Mouse (Mus musculus) heart, postnatal 10 days (tissue): ENCODE measurements around the gene Crxos. TPM values are rescaled to one million over a fixed set of nuclear protein-coding genes. Genes with fewer than 3 reads are reported as not detected.

Experiments used
- DNase-seq, 2 experiments: peaks; one replicate each; pipeline ENCODE4 v3.0.0; 2021
- intact Hi-C: fragments of 180-260 bp; cut with DNase I; formaldehyde crosslinking; loops from one replicate; pipeline ENCODE4 v1.15.1; 2025
- total RNA-seq, 2 experiments: library from RNA; stranded (reverse); gene quantifications; 2 replicates each; pipeline ENCODE4 v1.2.3; 2021

Gene Crxos
- total RNA-seq, 2 experiments from 2014 or later: not detected

DNA sequence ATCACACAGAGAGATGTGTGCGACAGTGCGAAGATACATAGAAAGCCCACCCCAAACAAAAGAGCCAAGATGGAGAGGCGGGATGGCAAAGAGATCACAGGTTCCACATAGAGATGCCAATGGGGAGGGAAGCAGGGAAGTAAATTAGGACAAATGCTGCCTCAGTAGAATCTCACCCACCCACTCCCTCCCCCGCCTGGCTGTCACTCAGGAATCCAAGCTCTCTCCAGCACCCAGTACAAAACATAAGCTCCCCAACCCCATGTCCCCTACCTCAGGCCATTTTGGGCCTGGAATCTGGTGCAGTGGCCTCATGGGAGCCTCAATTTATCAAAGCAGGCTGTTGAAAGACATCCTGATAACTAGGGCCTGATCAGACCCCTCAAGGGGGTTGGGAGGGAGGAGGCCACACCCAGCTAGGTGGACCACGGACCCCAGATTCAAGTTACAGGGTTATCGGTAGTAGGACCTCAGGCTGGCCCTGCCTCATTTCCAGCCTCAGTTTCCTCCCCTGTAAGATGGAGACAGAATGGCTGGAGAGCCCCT, 38.3 kb downstream of the Crxos start:
- intact Hi-C loops: loop anchor here (5.0 kb wide), 1 partner anchor 127 kb away; the partner anchor contains the start of gene Bicra
- no peak for DNase-seq

DNA sequence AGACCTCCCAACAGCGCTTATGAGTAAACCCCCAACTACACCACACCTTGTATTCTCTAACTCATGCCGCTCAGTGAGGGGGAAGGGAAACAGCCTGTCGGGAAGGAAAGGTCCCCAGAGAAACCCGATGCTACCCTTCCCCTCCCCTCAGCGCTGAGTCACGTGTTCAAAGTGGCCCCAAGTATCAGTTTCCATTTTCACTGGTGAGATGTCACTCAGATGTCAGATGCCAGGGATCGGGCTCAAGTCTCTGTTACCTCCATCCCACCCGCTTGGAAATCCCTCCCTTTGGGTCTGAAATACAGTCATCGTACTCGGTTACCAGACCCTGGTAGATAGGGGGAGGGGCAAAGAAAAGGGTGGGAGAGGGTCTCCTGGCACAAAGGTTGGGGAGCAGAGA, 39.4 kb downstream of the Crxos start:
- intact Hi-C loops: loop anchor here (5.0 kb wide), 1 partner anchor 126 kb away; the partner anchor contains the start of gene Bicra
- DNase-seq: peak; percentile 45 to 51

- intact Hi-C loops: loop anchor here (5.0 kb wide), 1 partner anchor 125 kb away; the partner anchor contains the start of gene Bicra
- peak; percentile 93 to 95 for DNase-seq
Measured at GRCm38 (mm10) chr7:15922220-15922773, 39.9 kb downstream of the Crxos start, which contains the start of gene Selenow. Gene Selenow (minus strand): TSS chr7:15922402.

- intact Hi-C loops: loop anchor here (1.0 to 2.0 kb wide), 3 partner anchors 15 to 45 kb away; partner anchors contain the start of gene Ehd2
- DNase-seq: peak; percentile 72 to 85
Measured at GRCm38 (mm10) chr7:15929910-15930309, 47.5 kb downstream of the Crxos start.

GRCm38 (mm10) chr7:15930543-15930942, 48.1 kb downstream of the Crxos start:
- intact Hi-C loops: loop anchor here (1.0 to 2.0 kb wide), 3 partner anchors 14 to 44 kb away; partner anchors contain the start of gene Ehd2
- DNase-seq: no peak

DNA sequence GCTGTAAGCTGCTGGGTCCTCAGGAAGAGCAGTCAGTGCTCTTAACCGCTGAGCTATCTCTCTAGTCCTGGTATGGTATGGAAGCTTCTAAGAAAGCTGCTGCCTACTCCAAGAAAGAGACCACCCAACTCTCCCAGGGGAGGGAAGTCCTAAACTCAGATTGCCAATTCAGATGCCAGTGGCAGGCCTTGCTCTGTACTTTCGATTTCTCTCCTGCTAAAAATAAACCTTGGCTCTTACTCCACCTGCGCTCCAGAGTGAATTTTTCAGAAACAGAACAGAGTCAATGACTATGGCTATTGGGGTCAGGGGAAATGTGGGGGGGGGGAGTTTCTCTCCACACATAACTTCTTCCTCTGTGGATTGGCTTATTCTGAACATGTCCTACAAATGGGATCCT, 49.2 kb downstream of the Crxos start:
- no peak for DNase-seq
- intact Hi-C loops: loop anchor here (2.0 kb wide), 2 partner anchors 13 to 43 kb away; no protein-coding TSS in a partner anchor

DNA sequence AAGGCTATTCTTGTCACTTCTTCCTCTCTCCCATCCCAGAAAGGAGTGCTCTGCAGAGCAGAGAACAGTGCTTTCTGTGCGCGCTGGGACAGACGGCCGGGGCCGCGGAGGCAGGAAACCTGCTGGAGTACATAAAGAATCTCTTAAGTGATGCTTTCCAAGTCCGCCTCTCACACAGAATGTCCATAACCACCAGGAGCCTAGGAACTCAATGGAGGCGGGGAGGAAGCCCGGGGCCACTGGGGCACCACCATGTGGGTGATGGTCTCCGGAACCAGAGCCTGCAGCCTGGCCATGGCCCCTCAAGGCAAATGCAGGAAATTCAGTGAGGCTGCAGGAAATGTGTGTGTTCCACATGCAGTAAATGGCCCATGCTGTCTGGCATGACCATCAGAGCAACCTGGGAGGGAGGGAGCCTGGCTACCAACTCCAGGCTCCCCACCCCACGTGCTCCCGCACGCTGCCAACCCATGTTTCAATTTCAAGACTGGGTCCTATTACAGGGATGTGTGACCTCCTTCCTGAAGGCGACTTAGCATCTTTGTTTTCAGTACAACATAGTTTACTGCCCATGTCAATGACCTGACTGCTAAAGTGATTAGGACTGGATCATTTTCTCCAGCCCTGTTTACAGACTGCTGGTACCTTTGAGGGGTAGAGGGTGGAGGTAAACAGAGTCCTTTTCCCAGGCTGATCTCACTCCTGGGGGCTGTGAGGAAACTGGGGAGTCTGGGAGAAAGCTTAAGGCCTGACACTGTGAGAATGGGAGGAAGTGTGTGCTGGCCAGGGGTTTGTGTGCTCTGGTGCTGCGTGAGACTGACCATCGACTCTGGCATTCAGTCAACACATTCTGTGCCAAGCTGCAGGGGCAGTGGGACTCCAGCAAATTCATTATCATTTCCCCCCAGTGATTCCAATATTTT, 51.3 kb downstream of the Crxos start:
- intact Hi-C loops: no loop called here
- peak; percentile 67 to 73 for DNase-seq

DNA sequence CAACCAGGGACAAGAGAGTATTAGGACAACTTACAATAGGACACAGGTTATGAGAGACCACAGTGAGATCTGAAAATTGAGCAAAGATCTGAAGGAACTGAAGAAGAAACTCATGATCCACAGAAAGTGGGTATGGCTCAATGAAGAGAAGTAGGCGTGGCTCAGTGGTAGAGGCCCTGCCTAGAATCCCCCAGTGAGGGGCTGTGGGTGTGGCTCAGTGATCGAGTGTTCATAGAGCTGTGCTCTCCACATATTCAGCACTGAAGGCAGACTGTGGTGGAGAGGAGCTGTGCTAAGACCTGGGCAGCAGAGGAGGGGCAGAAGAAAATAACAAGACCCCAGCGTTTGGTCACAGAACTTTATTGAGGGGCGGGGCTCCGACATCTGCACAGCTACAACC, 55.1 kb downstream of the Crxos start:
- DNase-seq: no peak
- intact Hi-C loops: no loop called here

DNA sequence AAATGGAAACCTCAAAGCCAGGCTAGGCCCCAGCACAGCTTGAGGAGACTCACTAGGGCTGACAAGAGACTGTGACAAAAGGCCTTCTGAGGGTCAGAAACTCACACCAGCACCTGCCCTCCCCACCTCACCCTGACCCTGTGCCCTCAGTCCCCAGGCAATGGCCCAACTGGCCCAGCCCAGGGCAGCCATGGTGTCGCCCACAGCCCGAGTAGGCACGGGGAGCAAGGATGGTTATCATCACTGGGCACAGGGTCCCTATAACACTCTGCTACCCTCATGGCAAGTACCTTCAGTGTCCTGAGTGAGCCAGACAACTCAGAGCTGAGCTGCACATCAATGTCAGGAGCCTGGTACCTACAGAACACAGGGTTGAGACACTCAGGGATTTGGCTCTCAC, 56.2 kb downstream of the Crxos start:
- intact Hi-C loops: no loop called here
- no peak for DNase-seq

- intact Hi-C loops: loop anchor here (2.0 kb wide), 1 partner anchor 14 kb away; no protein-coding TSS in a partner anchor
Measured at GRCm38 (mm10) chr7:15944311-15944710, 61.9 kb downstream of the Crxos start.

DNA sequence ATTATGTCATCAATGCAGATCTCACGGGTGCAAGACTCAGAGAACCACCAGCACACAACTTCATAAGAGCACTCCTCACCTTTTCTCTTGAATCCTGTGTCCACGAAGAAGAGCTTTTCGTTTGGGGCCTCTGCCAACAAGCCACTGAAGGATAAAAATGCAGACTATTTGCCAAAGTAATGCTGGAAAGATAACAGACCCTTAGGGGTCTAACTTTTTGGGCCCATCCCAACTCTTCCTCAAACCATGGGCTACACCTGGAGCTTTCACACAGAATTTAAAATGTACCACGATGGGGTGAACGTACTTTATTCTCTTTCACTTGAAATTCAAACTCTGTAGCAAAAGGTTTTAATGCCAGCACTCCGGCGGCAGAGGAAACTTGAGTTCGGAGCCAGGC, 62.8 kb downstream of the Crxos start:
- intact Hi-C loops: loop anchor here (2.0 kb wide), 1 partner anchor 14 kb away; no protein-coding TSS in a partner anchor
- DNase-seq: no peak

More at GRCm38 (mm10) chr7:15944311-15944710, 61.9 kb downstream of the Crxos start:
- no peak for DNase-seq

GRCm38 (mm10) chr7:15945721-15946536, 63.5 kb downstream of the Crxos start, which contains the start of gene Nop53:
Gene Nop53 (minus strand): TSS chr7:15946074.
- peak; percentile 96 for DNase-seq
- intact Hi-C loops: loop anchor here (2.0 kb wide), 1 partner anchor 15 kb away; no protein-coding TSS in a partner anchor

- intact Hi-C loops: loop anchor here (1.0 kb wide), 1 partner anchor 20 kb away; the partner anchor contains the start of gene Ehd2
- DNase-seq: peak in 1 of 2 experiments; percentile 26
Measured at GRCm38 (mm10) chr7:15947653-15948260, 65.3 kb downstream of the Crxos start.

DNA sequence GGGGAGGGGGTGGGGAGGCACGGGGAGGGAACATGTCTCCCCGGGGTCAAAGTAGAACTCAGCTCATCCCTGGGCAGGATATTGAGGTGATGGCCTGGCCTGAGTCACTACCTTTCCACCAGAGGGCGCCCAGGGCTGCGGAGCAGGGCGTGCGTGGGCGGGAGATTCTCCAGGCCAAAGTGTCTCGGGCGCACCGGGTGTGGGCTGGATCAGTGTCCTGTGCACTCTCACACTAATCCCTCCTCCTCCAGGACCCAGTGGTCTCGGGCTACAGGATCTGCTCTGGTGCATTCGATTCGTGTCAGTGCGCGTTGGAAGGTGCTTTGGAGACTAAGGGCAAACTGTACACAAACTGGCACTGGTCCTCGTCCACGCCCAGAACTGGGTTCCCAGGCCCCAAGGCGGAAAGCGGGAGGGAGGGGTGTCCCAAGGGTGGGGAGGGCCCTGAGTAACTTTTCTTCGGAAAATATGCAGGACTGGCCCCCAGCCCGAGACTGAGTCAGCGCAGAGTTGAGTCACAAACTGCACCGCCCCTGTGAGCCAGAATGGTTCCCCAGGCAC, 66.0 kb downstream of the Crxos start:
- DNase-seq: peak; percentile 94
- intact Hi-C loops: loop anchor here (1.0 kb wide), 1 partner anchor 19 kb away; the partner anchor contains the start of gene Ehd2

DNA sequence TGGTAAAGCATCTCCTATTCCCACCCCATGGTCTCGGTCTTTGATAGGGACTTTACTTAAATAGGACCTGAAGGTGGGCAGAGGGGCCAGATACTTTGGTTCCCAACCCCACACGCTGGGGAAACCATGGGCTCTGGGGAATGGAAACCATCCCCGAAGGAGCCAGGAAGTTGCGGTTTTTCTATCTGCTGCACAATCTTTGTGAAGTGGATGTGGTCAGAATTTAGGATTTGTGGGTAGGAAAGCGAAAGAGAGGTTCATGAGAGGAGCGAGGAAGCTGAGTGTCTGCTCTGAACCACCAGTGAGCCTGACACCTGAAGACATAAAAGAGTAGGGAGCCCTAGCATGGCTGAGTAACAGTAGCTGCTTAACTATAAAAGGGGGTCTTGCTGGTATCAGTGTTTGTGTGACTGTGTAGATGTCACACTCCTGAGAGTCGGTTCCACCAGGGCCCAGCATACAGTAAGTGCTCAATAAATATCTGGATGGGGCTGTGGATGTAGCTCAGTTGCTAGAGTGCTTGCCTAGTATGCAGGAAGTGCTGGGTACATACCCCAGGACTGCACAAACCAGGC, 66.9 kb downstream of the Crxos start:
- intact Hi-C loops: no loop called here

DNA sequence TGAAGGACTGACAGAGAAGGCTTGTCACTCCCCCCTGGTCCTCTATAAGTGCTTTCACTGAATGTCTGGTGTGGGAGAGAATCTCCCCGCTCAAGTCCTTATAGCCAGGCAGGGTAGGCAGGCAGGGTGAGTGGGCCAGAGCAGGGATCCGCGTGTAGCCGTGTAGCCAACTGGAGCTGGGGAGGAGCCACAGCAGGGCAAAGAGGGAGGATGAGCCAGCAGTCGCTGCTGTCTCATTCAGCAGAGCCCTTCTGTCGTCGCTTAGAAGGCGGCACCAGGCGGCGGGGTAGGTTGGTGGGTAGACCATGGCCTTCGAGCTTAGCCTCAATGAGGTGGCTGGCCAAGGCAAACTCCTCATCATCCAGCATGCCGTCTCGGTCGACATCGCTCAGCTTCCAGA, 67.6 kb downstream of the Crxos start:
- intact Hi-C loops: no loop called here
- no peak for DNase-seq

More for the DNA sequence above, 66.9 kb downstream of the Crxos start:
- DNase-seq: peak in 1 of 2 experiments; percentile 24

- intact Hi-C loops: no loop called here
- no peak for DNase-seq
Measured at GRCm38 (mm10) chr7:15952416-15952815, 70.0 kb downstream of the Crxos start.
